Mouse (Mus musculus): ENCODE results near the gene B230307C23Rik. TPM values are rescaled to one million over a fixed set of nuclear protein-coding genes. Genes with fewer than 3 reads are reported as not detected.
"Not testable (repeated sequence)": the region's sequence is repeated elsewhere in the genome, so short reads cannot be mapped to it uniquely, and the experiment has no call there.

B230307C23Rik gene
- total RNA-seq (2021): 10 to 100 TPM; 27.4 to 44.2 TPM
- long read RNA-seq, experiment 1, partial matches to known transcripts: 3 of 7 reads
- long read RNA-seq, experiment 1, other reads (novel, unspliced or antisense): 0 of 7 reads
- long read RNA-seq, experiment 2, transcript B230307C23Rik-207 (6 exons, 669 nt): major isoform, 11 of 39 reads
- long read RNA-seq, experiment 2, transcript B230307C23Rik-204 (5 exons, 1,230 nt): minor isoform, 10 of 39 reads
- long read RNA-seq, experiment 2, partial matches to known transcripts: 3 of 39 reads
- long read RNA-seq, experiment 2, other reads (novel, unspliced or antisense): 7 of 39 reads

DNA sequence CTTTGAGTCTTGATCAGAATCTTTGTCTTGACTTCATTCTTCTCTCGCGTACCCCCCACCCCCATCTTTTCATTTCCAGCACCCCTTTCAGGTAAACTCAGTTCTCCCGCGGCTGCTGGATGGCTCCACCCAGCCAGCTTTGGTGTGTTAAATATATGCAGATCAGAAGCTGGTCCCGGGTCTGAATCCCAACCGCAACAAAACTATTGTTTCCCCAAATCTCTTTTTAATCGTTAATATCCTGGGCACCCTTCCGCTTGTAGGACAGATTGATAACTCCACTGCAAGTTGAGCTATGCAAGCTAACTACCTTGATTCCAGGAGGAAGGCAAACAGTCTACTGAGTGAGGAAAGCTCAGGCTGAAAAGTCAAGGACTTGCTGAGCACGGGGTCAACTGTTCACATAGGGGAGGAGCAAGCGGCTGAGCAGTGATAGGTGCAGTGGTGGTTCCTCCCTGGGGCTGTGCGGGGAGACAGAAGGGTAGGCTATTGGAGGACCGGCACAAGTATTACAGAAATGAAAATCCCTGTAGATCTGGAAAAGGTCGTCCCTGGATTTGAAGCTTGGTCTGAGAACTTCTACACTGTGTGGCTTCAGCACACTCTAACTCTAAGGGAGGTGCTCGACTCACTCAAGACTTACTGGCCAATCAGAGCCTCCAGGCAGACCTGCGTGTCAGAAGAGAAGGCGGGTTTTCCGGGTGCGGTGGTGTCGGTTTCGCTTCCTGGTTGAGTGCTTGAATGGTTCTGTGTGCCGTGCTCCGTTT is at the start of gene B230307C23Rik:
Gene B230307C23Rik, plus strand, starts transcription at position 700 of the 767 bp plus-strand sequence.
- peak; percentile 71 to 73 for DNase-seq (ENCODE audit: low spot score in 2 of 2)

- no peak for DNase-seq (ENCODE audit: low spot score in 2 of 2)
These were observed 48.3 kb upstream of the B230307C23Rik start for GRCm38 (mm10) chr16:97948836-97949235.

GRCm38 (mm10) chr16:97950061-97950460 is 47.1 kb upstream of the B230307C23Rik start:
- no peak for DNase-seq (ENCODE audit: low spot score in 2 of 2)

- DNase-seq (ENCODE audit: low spot score in 2 of 2): no peak
These were observed 44.7 kb upstream of the B230307C23Rik start for GRCm38 (mm10) chr16:97952371-97952770.

DNA sequence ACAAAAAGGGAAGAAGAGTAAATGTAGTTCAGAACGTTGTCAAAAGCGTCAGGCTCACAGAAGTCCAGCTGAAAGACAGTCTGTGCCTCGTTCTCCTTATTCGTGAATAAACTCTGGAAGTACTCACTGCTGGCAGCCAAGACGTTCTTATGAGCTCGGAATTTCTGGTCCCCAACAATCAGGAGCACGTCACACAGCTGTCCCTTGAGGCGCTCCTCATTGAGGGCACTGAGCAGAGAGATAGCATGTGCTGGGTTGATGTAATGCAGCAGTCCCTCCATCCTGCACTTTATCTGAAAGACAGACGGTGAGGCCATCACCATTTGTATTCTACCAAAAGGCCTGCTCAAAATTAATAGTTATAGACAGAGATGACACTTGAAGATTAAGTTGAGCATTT is 44.3 kb upstream of the B230307C23Rik start:
- no peak for DNase-seq (ENCODE audit: low spot score in 2 of 2)

DNA sequence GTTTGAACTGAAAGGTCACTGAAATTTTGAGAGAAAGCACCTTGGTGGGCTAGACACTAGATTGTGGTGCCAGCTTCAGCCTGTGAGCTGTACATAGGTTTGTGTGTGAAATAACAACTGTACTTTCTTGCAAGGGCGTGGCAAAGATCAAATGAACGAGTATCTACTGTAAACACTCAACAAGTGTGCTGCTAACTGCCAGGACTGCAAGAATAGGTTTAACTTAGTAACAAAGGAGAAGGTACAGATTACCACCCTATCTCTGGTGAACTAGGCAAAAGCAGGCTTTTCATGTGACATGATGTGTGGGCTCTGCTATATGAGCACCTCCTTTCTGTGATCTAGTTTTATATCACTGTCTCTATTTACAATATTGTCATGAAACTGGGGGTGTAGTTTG is 43.8 kb upstream of the B230307C23Rik start:
- no peak for DNase-seq (ENCODE audit: low spot score in 2 of 2)

DNA sequence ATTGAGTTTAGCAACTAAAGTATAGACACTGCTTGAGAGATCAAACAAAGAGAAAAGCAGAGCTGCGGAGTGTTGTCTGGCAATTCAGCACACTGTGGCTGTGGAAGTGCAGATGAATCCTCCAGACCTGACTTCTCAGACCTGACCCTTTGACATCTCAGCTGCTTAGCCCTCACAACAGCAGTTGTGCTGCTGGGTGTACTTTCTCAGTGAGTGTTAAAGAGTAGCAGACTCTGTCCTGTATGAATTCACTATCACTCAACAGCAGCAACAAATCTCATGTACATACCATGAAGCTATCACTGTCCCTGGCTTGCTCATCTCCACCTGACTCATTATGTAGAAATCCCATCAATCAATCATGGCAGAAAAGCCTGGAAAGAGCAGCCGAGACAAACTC is 41.1 kb upstream of the B230307C23Rik start:
- DNase-seq (ENCODE audit: low spot score in 2 of 2): no peak

- no peak for DNase-seq (ENCODE audit: low spot score in 2 of 2)
These were observed 39.5 kb upstream of the B230307C23Rik start for GRCm38 (mm10) chr16:97957626-97958025.

- no peak for DNase-seq (ENCODE audit: low spot score in 2 of 2)
These were observed 38.6 kb upstream of the B230307C23Rik start for GRCm38 (mm10) chr16:97958401-97958973.

GRCm38 (mm10) chr16:97960348-97960747 is 36.8 kb upstream of the B230307C23Rik start:
- no peak for DNase-seq (ENCODE audit: low spot score in 2 of 2)

DNA sequence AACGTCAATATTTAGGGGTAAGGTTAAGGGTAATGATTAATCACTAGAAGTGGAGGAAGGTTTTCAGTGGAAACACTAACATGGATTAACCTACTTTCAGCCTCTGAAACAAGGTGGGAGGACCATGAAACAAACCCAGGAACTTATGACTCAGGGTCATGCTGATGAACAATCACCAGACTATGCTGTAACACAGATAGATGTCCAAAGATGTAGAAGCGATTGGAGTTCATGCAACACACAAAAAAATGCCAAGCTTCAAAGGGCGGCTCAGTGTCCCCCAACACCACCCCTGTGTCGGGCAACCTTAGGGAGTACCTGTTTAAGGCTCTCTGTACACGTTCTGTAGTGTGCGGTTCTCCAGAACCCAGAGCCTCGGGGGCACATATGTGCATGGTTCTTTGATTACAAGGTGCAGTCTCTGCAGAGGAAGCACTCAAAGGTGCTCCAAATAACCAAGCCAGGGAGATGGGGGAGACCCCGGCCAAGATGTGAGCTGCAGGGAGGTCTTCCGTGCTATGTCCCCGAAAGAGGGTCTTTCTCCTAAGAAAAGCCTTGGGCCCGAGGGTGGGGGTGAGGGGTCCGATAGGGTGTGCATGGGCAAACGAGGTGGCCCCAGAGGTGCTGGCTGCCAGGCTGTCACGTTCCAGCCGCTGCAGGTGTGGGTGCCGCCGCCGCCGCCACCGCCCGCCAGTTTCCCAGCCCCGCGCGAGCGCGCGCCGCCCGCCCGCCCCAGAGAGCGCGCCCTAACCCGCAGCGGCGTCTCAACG is 35.5 kb upstream of the B230307C23Rik start:
- peak in 1 of 2 experiments; percentile 32 for DNase-seq (ENCODE audit: low spot score in 2 of 2)

GRCm38 (mm10) chr16:97962151-97962948 is 34.8 kb upstream of the B230307C23Rik start, which contains the start of the genes C2cd2 and Zbtb21:
Gene C2cd2 (minus strand): TSS chr16:97962598.
Gene Zbtb21 (minus strand): TSS chr16:97962622.
- peak; percentile 96 for DNase-seq (ENCODE audit: low spot score in 2 of 2)

DNA sequence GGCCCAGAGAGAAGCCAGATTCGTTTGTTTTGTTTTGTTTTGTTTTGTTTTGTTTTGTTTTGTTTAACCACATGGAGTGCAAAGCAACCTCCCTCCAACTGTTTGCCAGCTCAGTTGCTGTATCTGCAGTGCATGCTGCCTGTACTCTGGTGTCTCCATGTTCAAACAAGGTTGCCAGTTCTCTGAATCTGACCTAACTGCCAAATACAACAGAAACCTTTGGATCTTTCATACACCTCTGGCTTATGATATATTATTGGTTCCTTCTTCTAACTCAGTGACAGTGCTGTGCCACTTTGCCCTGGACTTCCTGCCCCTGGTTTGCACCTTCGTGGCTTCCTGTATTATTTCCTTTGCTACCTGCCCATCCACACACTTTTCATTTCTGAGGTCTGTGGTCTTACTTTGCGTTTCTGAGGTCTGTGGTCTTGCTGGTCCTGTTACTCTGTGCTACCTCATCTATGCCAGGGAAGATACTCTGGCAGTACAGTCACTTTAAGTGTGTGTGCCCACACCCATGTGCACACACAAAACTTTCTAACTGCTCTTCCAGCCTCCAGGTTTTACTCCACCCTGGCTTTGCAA is 33.1 kb upstream of the B230307C23Rik start:
- no peak for DNase-seq (ENCODE audit: low spot score in 2 of 2)

GRCm38 (mm10) chr16:97977277-97977676 is 19.8 kb upstream of the B230307C23Rik start:
- no peak for DNase-seq (ENCODE audit: low spot score in 2 of 2)

DNA sequence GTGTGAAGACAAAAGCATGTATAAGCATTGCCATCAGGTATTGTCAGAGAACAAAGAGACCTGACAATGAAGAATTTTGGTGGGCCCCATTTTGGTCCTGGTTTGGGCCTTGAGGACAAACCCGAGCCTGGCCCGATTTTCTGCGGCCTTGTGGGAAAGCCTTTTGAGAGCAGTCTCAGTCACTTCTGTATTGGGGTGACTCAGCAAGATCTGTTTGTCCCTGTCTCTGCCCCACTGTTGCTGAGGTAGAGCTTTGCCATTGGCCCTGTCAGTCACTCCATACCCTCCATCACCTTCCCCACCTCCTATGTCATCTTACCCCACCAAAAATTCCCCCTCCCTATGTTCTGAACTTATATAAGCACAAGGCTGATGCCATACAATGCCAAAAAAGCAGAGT is 19.4 kb upstream of the B230307C23Rik start:
- no peak for DNase-seq (ENCODE audit: low spot score in 2 of 2)

DNA sequence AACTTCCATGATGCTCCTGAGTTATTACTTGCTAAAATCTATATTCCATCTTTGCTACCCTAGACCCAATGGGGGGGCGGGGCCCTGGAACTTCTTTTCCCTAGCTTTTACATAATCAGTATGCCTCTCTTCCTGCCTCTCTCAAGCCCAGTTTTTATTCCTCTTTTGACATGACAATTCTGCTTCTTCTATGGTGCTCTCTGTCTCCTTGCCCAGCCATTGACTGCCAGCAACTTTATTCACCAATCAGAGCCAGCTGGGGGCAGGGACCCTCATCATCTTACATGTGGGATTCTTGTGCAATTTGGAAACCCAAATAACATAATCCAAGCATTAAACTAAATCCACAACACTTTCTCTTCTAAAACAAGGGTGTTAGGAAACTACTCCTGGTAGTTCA is 15.8 kb upstream of the B230307C23Rik start:
- no peak for DNase-seq (ENCODE audit: low spot score in 2 of 2)

- no peak for DNase-seq (ENCODE audit: low spot score in 2 of 2)
These were observed 12.5 kb upstream of the B230307C23Rik start for GRCm38 (mm10) chr16:97984589-97984988.

DNA sequence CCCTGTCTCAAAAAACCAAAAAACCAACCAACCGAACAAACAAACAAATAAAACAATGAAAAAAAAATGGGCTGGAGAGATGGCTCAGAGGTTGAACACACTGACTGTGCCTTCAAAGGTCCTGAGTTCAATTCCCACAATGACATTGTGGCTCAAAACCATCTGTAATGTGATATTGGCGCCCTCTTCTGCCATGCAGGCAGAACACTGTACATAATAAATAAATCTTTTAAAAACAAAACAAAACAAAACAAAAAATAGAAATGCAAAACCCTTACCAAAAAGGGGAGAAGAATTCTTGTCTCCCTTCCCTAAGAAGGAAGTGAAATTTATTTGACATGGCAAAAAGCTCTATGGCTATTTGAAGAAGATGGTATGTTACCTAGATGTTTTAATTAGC is 5.6 kb upstream of the B230307C23Rik start:
- no peak for DNase-seq (ENCODE audit: low spot score in 2 of 2)

DNA sequence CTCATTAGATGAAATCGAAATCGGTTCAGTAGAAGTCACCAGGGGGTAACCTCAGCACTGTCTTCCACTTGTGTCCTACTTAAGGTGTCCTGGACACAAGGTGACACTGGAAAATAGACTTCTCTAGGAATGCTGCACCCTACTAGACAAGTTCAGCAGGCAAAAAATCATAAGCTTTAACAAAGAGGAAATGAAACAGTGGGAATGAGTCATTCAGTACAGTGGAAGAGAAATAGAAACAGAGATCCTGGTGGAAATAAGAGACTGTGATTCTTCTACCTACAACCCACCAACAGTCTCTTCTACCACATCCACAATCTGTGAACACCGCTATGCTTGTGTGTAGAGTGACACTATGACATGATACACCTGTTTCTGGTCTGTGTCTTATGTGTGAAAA is 4.6 kb upstream of the B230307C23Rik start:
- DNase-seq (ENCODE audit: low spot score in 2 of 2): not testable (repeated sequence)
